Mouse (Mus musculus) ES-Bruce4 (cell line): ENCODE data around the gene Rusc2. TPM values are rescaled to one million over a fixed set of nuclear protein-coding genes. Genes with fewer than 3 reads are reported as not detected.

Source experiments
- H3K27ac ChIP-seq: 2 replicates; pipeline ENCODE4 v1.5.1; 2012; ENCODE audit warnings: low read length, inconsistent platforms; ENCODE audit not compliant: insufficient read depth
- H3K27me3 ChIP-seq: 2 replicates; pipeline ENCODE4 v1.6.1; 2012; ENCODE audit warnings: mild to moderate bottlenecking, low read length, inconsistent platforms; ENCODE audit not compliant: control insufficient read depth, poor library complexity, insufficient read depth, severe bottlenecking
- H3K36me3 ChIP-seq: 2 replicates; pipeline ENCODE4 v1.6.1; 2012; ENCODE audit warnings: inconsistent platforms, mild to moderate bottlenecking, low read length, moderate library complexity; ENCODE audit not compliant: control insufficient read depth, poor library complexity, insufficient read depth, severe bottlenecking
- H3K4me1 ChIP-seq: one replicate; pipeline ENCODE4 v1.8.1; 2011; ENCODE audit warnings: low read length; ENCODE audit not compliant: control insufficient read depth, insufficient read depth
- H3K4me3 ChIP-seq: 2 replicates; pipeline ENCODE4 v1.5.1; 2011; ENCODE audit warnings: low read depth, mild to moderate bottlenecking, low read length
- H3K9ac ChIP-seq: 2 replicates; pipeline ENCODE4 v1.6.1; 2012; ENCODE audit warnings: low read depth, mild to moderate bottlenecking, inconsistent platforms; ENCODE audit not compliant: poor library complexity, severe bottlenecking
- H3K9me3 ChIP-seq: replicated peaks from 2 replicates; pipeline ENCODE4 v1.6.1; 2012; ENCODE audit warnings: mild to moderate bottlenecking, low read length, inconsistent platforms; ENCODE audit not compliant: control insufficient read depth, poor library complexity, insufficient read depth, severe bottlenecking
- CTCF ChIP-seq: IDR thresholded peaks from one replicate; pipeline ENCODE4 v1.8.1; 2011; ENCODE audit warnings: low read depth, low read length
- EP300 ChIP-seq: IDR thresholded peaks from 2 replicates; pipeline ENCODE4 v1.6.1; 2011; ENCODE audit warnings: low read depth, low read length; ENCODE audit not compliant: insufficient read depth
- POLR2A ChIP-seq: IDR thresholded peaks from one replicate; pipeline ENCODE4 v1.8.1; 2011; ENCODE audit warnings: low read length; ENCODE audit not compliant: insufficient read depth
- polyA plus RNA-seq: library from polyadenylated mRNA; stranded (reverse); fragments of >200 nt; gene quantifications from 2 replicates; pipeline ENCODE4 v1.2.4, GENCODE M21; 2011; ENCODE audit warnings: low read depth; ENCODE audit not compliant: missing spikeins, insufficient read depth, insufficient read length

Rusc2 gene
- 24.9 and 27.0 TPM in 2 replicates for polyA plus RNA-seq

DNA sequence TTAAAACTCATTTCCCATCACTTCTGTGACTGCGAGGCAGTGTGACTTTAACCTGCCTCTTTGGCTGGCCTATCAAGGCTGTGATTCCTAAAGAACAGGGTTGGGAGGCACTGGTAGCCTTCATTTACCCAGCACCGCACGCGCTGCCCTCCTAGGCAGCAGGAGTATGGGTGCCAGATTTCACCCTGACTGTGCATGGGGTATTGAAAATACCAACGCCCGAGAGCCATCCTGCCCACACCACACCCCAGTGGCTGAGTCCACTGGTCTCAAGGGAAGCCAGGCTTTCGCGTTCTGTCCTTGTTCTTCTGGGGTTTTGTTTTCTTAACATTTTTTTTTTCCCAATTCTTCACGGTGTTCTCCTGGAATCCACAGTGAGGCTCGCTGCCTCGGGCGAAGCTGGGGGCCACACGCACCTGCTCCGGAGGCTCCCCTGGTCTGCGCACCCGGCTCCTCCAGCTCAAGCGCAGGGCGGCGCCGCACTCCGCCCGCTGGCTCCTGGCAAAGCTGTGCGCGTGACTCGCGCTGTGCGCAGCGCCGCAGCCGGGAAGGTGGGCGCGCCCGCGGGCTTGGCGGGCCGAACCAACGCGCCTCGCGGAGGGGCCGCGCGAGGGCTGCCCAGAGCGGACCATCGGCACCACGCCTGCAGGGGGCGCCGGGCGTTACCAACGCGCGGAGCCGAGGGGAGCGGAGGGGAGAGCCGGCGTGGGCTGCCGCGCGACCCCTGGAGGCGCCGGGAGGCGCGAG is at the start of gene Rusc2:
TSS of gene Rusc2 (plus strand) at position 572 of the 747 bp plus-strand sequence.
- peak within 1 kb of the TSS; percentile 55 for H3K9ac ChIP-seq
- no peaks in the 10 kb centered on the region for H3K27me3 ChIP-seq
- no peaks in the 10 kb centered on the region for H3K36me3 ChIP-seq
- H3K27ac ChIP-seq: no peak within 1 kb of the TSS
- H3K9me3 ChIP-seq: no peaks in the 10 kb centered on the region
- H3K4me1 ChIP-seq: peaks cover 2% of the 10 kb centered on the region
- H3K4me3 ChIP-seq: peak within 1 kb of the TSS; percentile 61
- TF ChIP-seq POLR2A (no peak), CTCF (no peak), EP300 (no peak)

DNA sequence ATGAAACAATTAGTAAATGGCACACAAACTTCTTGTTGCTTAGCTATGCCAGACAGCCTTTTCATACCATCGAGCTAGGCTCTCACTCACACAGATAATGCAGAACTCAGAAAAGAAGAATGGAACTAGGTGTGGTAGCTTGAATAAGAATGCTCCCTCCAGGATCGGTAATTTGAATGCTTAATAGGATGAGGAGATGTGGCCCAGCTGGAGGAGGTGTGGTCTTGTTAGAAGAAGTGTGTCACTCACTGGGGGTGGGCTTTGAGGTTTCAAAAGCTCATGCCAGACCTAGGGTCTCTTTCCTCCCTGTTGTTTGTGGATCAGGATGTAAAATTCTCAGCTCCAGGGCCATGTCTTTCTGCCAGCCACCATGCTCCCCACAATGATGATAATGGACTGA is 47.0 kb upstream of the Rusc2 start:
- TF ChIP-seq CTCF: no peak
- TF ChIP-seq EP300: peak; percentile 70; the same call in 1 of the 2 replicates
- H3K9ac ChIP-seq: no peak overlapping the region

DNA sequence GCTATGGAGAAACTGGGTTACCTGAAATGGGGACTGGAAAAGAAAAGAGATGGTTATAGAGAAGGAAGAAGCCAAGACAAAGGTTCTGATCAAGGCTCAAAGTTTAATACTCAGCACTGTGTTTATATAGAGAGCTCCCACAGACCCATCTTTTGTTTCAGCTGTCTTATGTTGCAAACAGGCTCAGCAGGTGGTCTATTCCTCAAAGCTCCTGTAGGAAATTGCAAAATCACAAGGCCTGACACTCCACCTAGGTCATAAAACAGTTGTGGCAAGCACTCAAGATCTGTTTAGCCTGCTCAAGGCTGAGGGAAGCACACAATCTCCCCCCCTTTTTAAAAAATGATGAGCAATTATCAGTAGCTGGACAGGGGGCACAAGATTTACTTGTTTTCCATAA is 45.6 kb upstream of the Rusc2 start:
- TF ChIP-seq CTCF (no peak), EP300 (no peak), POLR2A (no peak)
- Histone ChIP-seq H3K4me3 (no peak overlapping the region), H3K9me3 (peaks cover 26% of the 10 kb centered on the region), H3K27ac (no peak overlapping the region), H3K36me3 (no peaks in the 10 kb centered on the region), H3K27me3 (no peaks in the 10 kb centered on the region), H3K9ac (no peak overlapping the region), H3K4me1 (peaks cover 3% of the 10 kb centered on the region)

More for the DNA sequence above, 47.0 kb upstream of the Rusc2 start:
- Histone ChIP-seq H3K4me3 (no peak overlapping the region), H3K36me3 (no peaks in the 10 kb centered on the region), H3K27ac (0 out of 2 replicates have a peak overlapping the region, but pooled peaks have one; percentile 22), H3K4me1 (peaks cover 3% of the 10 kb centered on the region), H3K9me3 (peaks cover 26% of the 10 kb centered on the region), H3K27me3 (no peaks in the 10 kb centered on the region)

DNA sequence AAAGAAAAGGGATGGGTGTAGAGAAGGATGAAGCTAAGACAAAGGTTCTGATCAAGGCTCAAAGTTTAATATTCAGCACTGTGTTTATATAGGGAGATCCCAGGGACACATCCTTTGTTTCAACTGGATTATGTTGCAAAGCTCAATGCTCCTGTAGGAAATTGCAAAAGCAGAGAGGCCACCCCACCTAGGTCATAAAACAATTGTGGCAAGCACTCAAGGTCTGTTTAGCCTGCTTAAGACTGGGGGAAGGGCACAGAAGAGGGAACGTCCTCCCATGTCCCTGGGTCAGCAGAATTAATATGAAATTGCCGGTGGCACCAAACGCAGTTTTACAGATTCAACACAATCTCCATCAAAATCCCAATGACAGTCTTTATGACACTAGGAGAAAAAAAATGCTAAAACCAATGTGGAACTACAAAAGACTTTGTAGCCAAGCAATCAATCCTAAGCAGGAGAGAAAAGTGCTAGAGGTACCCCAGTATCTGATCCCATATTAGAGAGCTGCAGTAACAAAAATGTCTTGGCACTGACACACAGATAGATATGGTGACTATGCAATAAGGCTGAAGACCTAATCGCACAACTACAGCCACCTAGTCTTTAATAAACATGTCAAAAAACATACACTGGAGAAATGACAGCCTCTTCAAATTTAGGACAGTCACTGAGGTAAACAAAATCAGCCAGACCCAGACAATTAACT is 41.5 kb upstream of the Rusc2 start:
- no peaks in the 10 kb centered on the region for H3K27me3 ChIP-seq
- no peak overlapping the region for H3K27ac ChIP-seq
- no peaks in the 10 kb centered on the region for H3K4me1 ChIP-seq
- no peaks in the 10 kb centered on the region for H3K36me3 ChIP-seq
- TF ChIP-seq POLR2A (no peak), EP300 (no peak), CTCF (no peak)
- no peak overlapping the region for H3K4me3 ChIP-seq
- no peak overlapping the region for H3K9ac ChIP-seq
- H3K9me3 ChIP-seq: peaks cover 26% of the 10 kb centered on the region

DNA sequence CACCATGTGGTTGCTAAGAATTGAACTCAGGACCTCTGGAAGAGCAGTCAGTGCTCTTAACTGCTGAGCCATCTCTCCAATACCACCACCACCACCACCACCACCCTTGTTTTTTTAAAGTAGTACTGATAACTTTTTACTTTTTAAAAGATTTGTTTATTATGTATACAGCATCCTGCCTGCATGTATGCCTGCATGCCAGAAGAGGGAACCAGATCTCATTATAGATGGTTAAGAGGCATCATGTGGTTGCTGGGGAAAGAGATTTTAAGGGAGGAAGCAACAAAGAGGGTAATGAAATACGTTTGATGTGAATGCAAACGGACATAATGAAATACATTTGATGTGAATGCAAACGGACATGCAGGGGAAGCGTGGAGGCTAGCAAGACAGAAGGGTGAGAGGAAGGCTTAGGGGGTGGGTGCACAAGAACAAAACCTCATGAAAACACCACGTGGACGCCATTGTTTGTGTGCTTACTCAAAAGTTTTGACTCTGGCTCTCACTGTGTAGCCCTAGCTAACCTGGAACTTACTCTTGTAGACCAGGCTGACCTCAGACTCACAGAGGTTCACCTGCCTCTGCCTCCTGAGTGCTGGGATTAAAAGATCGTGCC is 40.4 kb upstream of the Rusc2 start:
- no peak overlapping the region for H3K27ac ChIP-seq
- H3K4me1 ChIP-seq: no peaks in the 10 kb centered on the region
- TF ChIP-seq CTCF: no peak
- TF ChIP-seq POLR2A: no peak
- no peak for TF ChIP-seq EP300
- peaks cover 16% of the 10 kb centered on the region for H3K9me3 ChIP-seq
- no peaks in the 10 kb centered on the region for H3K27me3 ChIP-seq
- no peaks in the 10 kb centered on the region for H3K36me3 ChIP-seq
- H3K9ac ChIP-seq: no peak overlapping the region
- no peak overlapping the region for H3K4me3 ChIP-seq

DNA sequence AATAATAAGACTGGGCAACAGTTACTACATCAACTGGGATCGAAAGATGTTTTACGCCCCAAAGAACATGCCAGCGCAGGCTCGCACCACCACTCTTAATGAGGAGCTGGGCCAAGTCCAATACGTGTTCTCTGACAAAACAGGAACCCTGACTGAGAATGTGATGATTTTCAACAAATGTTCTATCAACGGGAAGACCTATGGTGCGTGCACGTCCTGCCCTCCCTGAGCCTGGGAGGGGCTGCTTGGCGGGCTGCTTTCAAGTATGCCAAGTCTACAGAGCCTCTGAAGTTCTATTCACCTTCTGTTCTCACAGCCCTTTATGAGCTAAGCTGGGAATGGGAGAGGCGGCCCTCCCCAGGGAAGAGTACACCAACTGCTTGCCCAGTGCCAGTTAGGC is 39.3 kb upstream of the Rusc2 start:
- TF ChIP-seq POLR2A (no peak), CTCF (no peak), EP300 (no peak)
- no peaks in the 10 kb centered on the region for H3K4me1 ChIP-seq

More for the DNA sequence above, 39.3 kb upstream of the Rusc2 start:
- Histone ChIP-seq H3K27me3 (no peaks in the 10 kb centered on the region), H3K9me3 (peaks cover 5% of the 10 kb centered on the region; the same call in 1 of the 2 replicates), H3K27ac (no peak overlapping the region), H3K9ac (no peak overlapping the region), H3K4me3 (no peak overlapping the region), H3K36me3 (no peaks in the 10 kb centered on the region)
